Mouse (Mus musculus) activated CD4-positive, CD25-positive, alpha-beta regulatory T cell, adult 9 weeks (primary cell): Measurements from ENCODE around the gene Sh3yl1. TPM values are rescaled to one million over a fixed set of nuclear protein-coding genes. Genes with fewer than 3 reads are reported as not detected.

Source experiments
- polyA plus RNA-seq: library from polyadenylated mRNA; unstranded; fragments of 100-300 nt; shearing (Covaris generic); gene quantifications from one replicate; pipeline ENCODE4 v1.2.1, GENCODE M21; 2017

Sh3yl1 gene
- 1.5 TPM for polyA plus RNA-seq

GRCm38 (mm10) chr12:30911261-30912047 is at the start of gene Sh3yl1, which contains the start of gene Acp1:
TSS of gene Sh3yl1 (plus strand) at chr12:30911668.
TSS of gene Acp1 (minus strand) at chr12:30911589.

GRCm38 (mm10) chr12:30883986-30884621 is 27.4 kb upstream of the Sh3yl1 start, which contains the start of gene Alkal2:
TSS of gene Alkal2 (plus strand) at chr12:30884322.

Other genes with a start within 250 kb of the Sh3yl1 start
- gene Alkal2, start 27.3 kb upstream of the Sh3yl1 start, polyA plus RNA-seq, result not detected
- gene Acp1, start 79 bp upstream of the Sh3yl1 start, polyA plus RNA-seq, result 67.3 TPM
- gene Fam110c, start 162.2 kb downstream of the Sh3yl1 start, polyA plus RNA-seq, result 0.40 TPM